Mouse (Mus musculus) intestine, embryonic 14.5 days (tissue): ENCODE measurements around the gene Fads3. TPM values are rescaled to one million over a fixed set of nuclear protein-coding genes. Genes with fewer than 3 reads are reported as not detected.

Experiments
- polyA plus RNA-seq: library from polyadenylated mRNA; unstranded; fragments of >200 nt; fragmentation: Nextera tagmentation; extraction: Ambion mirVana; gene quantifications from 2 replicates; pipeline ENCODE4 v1.2.1, GENCODE M21; 2014

The Fads3 gene
- polyA plus RNA-seq, 1 experiment from 2014 or later: 11.5 TPM

Other genes starting within 250 kb of the Fads3 start
- not detected in 2 replicates for gene Scgb2a2, start 194.0 kb upstream of the Fads3 start, polyA plus RNA-seq
- gene Incenp, start 142.0 kb upstream of the Fads3 start, polyA plus RNA-seq: 84.8 and 85.3 TPM in 2 replicates
- 1,450 and 1,529 TPM in 2 replicates for gene Fth1, start 61.0 kb upstream of the Fads3 start, polyA plus RNA-seq
- gene Best1, start 39.9 kb upstream of the Fads3 start, polyA plus RNA-seq: 0.55 and 0.64 TPM in 2 replicates
- 30.0 and 32.7 TPM in 2 replicates for gene Rab3il1, start 39.9 kb upstream of the Fads3 start, polyA plus RNA-seq
- gene Fads2, start 60.2 kb downstream of the Fads3 start, polyA plus RNA-seq: 64.2 and 71.4 TPM in 2 replicates
- 134 and 142 TPM in 2 replicates for gene Fads1, start 141.3 kb downstream of the Fads3 start, polyA plus RNA-seq
- 462 and 499 TPM in 2 replicates for gene Tmem258, start 162.4 kb downstream of the Fads3 start, polyA plus RNA-seq
- gene Fen1, start 162.6 kb downstream of the Fads3 start, polyA plus RNA-seq: 93.8 and 95.6 TPM in 2 replicates
- gene Myrf, start 199.2 kb downstream of the Fads3 start, polyA plus RNA-seq: 26.0 and 26.3 TPM in 2 replicates